ENCODE assay signal across 21 mouse cellular contexts in the genomic region with DNA sequence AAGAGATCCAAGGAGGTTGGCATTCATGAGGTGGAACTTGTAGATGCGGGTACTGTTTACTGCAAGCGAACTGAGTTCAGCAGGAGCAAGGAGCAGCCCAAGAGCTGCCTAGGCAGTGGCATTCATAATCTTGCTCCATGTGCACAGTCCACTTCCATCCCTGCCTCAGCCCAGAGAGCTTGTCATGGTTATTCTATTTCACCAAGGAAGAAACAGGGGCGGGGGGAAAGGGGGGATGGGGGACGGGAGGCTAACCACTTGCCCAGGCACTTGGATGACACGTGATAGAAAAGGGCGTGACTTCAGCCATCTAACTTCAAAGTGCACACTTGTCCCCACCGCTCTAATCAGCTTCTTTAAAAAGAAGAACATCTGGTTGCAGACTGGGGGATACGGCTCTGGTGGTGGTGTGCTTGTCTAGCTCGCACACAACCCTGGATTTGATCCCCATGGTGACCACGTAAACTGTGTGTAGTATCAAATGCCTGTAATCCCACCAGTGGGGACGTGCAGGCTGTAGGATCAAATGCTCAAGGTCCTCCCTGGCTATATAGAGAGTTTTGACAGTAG.
A peak's percentile ranks its signal among the peaks of the same experiment; 100 is the strongest.
DNase-seq lines count a peak whose midpoint lies in the region; ATAC-seq and TF ChIP-seq lines count a peak whose summit lies in the region.
"Had no signal": no experiment of that assay in that cellular context is flagged by ENCODE, and none has a peak within 500 bp of the region (broad histone marks: within the 10 kb centered on the region; RNA-seq: fewer than 3 reads in every experiment).

No protein-coding gene starts in this region.

- no peak for TF ChIP-seq POLR2A in limb, embryonic 14.5 days (IDR thresholded peaks at IDR 0.05; ENCODE audit: borderline replicate concordance, extremely low read depth, insufficient read depth, insufficient read length)

- ATAC-seq in heart, embryonic 12.5 days (ENCODE audit: insufficient number of reproducible peaks, low FRiP score), result no peak
- ATAC-seq in limb, embryonic 14.5 days (ENCODE audit: low FRiP score, low read depth), result peak; percentile 74
- ATAC-seq: forebrain, embryonic 13.5 days; inflammation-experienced regulatory T-cells, adult 6 months; midbrain, embryonic 16.5 days had no signal

- no peak overlapping the region for H3K9ac ChIP-seq in heart, embryonic 12.5 days
- no peak overlapping the region for H3K9ac ChIP-seq in limb, embryonic 14.5 days (ENCODE audit: low read depth, low read length, severe bottlenecking)
- H3K9ac ChIP-seq: forebrain, embryonic 13.5 days; hindbrain, embryonic 13.5 days; neural tube, embryonic 15.5 days had no signal

- 26% methylated on average over 11 of the region's 11 CpGs for WGBS in heart, embryonic 12.5 days
- 79% methylated on average over 11 of the region's 11 CpGs for WGBS in embryonic facial prominence, embryonic 10.5 days
- 38% methylated on average over 11 of the region's 11 CpGs for WGBS in limb, embryonic 14.5 days

- H3K9me3 ChIP-seq in heart, embryonic 12.5 days (replicated peaks), result no peaks in the 10 kb centered on the region
- no peaks in the 10 kb centered on the region for H3K9me3 ChIP-seq in embryonic facial prominence, embryonic 10.5 days
- H3K9me3 ChIP-seq in limb, embryonic 14.5 days (ENCODE audit: control insufficient read depth, low read length), result no peaks in the 10 kb centered on the region
- H3K9me3 ChIP-seq: forebrain, embryonic 13.5 days; hindbrain, embryonic 13.5 days; neural tube, embryonic 15.5 days had no signal

- H3K27ac ChIP-seq in heart, embryonic 12.5 days (ENCODE audit: poor library complexity, severe bottlenecking), result no peak overlapping the region
- H3K27ac ChIP-seq in embryonic facial prominence, embryonic 10.5 days (replicated peaks), result no peak overlapping the region
- H3K27ac ChIP-seq in limb, embryonic 14.5 days (replicated peaks; ENCODE audit: low read depth, low read length), result no peak overlapping the region
- H3K27ac ChIP-seq: forebrain, embryonic 13.5 days; gastrocnemius, adult 2 months; hindbrain, embryonic 13.5 days; neural tube, embryonic 15.5 days had no signal

- no peak overlapping the region for H3K4me3 ChIP-seq in heart, embryonic 12.5 days
- no peak overlapping the region for H3K4me3 ChIP-seq in embryonic facial prominence, embryonic 10.5 days
- no peak overlapping the region for H3K4me3 ChIP-seq in limb, embryonic 14.5 days (replicated peaks; ENCODE audit: low read length)
- H3K4me3 ChIP-seq: forebrain, embryonic 13.5 days; gastrocnemius, adult 2 months; hindbrain, embryonic 13.5 days; neural tube, embryonic 15.5 days had no signal

- H3K27me3 ChIP-seq in heart, embryonic 12.5 days (replicated peaks), result no peaks in the 10 kb centered on the region
- H3K27me3 ChIP-seq in embryonic facial prominence, embryonic 10.5 days (replicated peaks; ENCODE audit: low read depth, poor library complexity, severe bottlenecking), result no peaks in the 10 kb centered on the region
- H3K27me3 ChIP-seq in limb, embryonic 14.5 days (ENCODE audit: control insufficient read depth, insufficient read depth, low read length), result no peaks in the 10 kb centered on the region
- H3K27me3 ChIP-seq: forebrain, embryonic 13.5 days; hindbrain, embryonic 13.5 days; neural tube, embryonic 15.5 days had no signal

- DNase-seq in heart, postnatal 10 days, result no peak
- peak; percentile 30 for DNase-seq in ZHBTc4 (ENCODE audit: low read depth, low spot score)
- peak; percentile 10 for DNase-seq in embryonic facial prominence, embryonic 10.5 days (ENCODE audit: low spot score)
- peak; percentile 15 for DNase-seq in limb, embryonic 14.5 days (ENCODE audit: low spot score)
- DNase-seq in lung, adult 18-20 months, result no peak
- no peak for DNase-seq in MN1 (ENCODE audit: low spot score)
- DNase-seq: adrenal gland, adult 2 months; cerebellum, adult 8-10 months; gastrocnemius, adult 2 months; kidney, adult 2 months; kidney, postnatal 25 days; liver; lung, postnatal 10 days; right cerebral cortex, postnatal 25 days; thymus, postnatal 36 days had no signal

- H3K4me2 ChIP-seq in heart, embryonic 12.5 days, result 0 out of 2 replicates have a peak overlapping the region, but pooled peaks have one; percentile 12
- no peak overlapping the region for H3K4me2 ChIP-seq in limb, embryonic 14.5 days (replicated peaks; ENCODE audit: low read depth, low read length, severe bottlenecking)
- H3K4me2 ChIP-seq: forebrain, embryonic 13.5 days; hindbrain, embryonic 13.5 days; neural tube, embryonic 15.5 days had no signal

- peaks cover 11% of the 10 kb centered on the region; the same call in 1 of the 2 replicates for H3K4me1 ChIP-seq in heart, embryonic 12.5 days (replicated peaks)
- H3K4me1 ChIP-seq in embryonic facial prominence, embryonic 10.5 days, result 0 out of 2 replicates have a peak, but pooled peaks cover 6% of the 10 kb centered on the region
- H3K4me1 ChIP-seq in limb, embryonic 14.5 days (ENCODE audit: control insufficient read depth, insufficient read depth, low read length), result 0 out of 2 replicates have a peak, but pooled peaks cover 2% of the 10 kb centered on the region
- H3K4me1 ChIP-seq: hindbrain, embryonic 13.5 days; neural tube, embryonic 15.5 days had no signal

- H3K36me3 ChIP-seq in heart, embryonic 12.5 days, result no peaks in the 10 kb centered on the region
- no peaks in the 10 kb centered on the region for H3K36me3 ChIP-seq in embryonic facial prominence, embryonic 10.5 days (replicated peaks)
- no peaks in the 10 kb centered on the region for H3K36me3 ChIP-seq in limb, embryonic 14.5 days (ENCODE audit: control insufficient read depth, insufficient read depth, low read length)
- H3K36me3 ChIP-seq: hindbrain, embryonic 13.5 days; neural tube, embryonic 15.5 days had no signal

- intact Hi-C loops in heart, postnatal 10 days (cut with DNase I), result no loop called here

Comparison
In these comparisons a context has a peak if more than half of its experiments do, and no peak if none do; other contexts are left out.
1. DNase-seq: peak in ZHBTc4 (single experiment), embryonic facial prominence, embryonic 10.5 days (single experiment) and limb, embryonic 14.5 days (single experiment); none in heart, postnatal 10 days (0 of 2), lung, adult 18-20 months (0 of 2) and MN1 (single experiment).